Mouse (Mus musculus): ENCODE data around the gene Pqbp1. TPM values are rescaled to one million over a fixed set of nuclear protein-coding genes. Genes with fewer than 3 reads are reported as not detected.

The Pqbp1 gene
- 198 and 220 TPM in 2 replicates for polyA plus RNA-seq (2012; rRNA removed)

GRCm38 (mm10) chrX:7898880-7899874 is at the start of gene Pqbp1, which contains the start of gene Timm17b:
Gene Pqbp1 (minus strand): TSS chrX:7899269.
Gene Timm17b (plus strand): TSS chrX:7899357.

GRCm38 (mm10) chrX:7947108-7947899 is 48.2 kb upstream of the Pqbp1 start, which contains the start of gene Hdac6:
Gene Hdac6 (minus strand): TSS chrX:7947889.

GRCm38 (mm10) chrX:7928270-7928790 is 29.3 kb upstream of the Pqbp1 start, which contains the start of gene Eras:
Gene Eras (minus strand): TSS chrX:7928607.

DNA sequence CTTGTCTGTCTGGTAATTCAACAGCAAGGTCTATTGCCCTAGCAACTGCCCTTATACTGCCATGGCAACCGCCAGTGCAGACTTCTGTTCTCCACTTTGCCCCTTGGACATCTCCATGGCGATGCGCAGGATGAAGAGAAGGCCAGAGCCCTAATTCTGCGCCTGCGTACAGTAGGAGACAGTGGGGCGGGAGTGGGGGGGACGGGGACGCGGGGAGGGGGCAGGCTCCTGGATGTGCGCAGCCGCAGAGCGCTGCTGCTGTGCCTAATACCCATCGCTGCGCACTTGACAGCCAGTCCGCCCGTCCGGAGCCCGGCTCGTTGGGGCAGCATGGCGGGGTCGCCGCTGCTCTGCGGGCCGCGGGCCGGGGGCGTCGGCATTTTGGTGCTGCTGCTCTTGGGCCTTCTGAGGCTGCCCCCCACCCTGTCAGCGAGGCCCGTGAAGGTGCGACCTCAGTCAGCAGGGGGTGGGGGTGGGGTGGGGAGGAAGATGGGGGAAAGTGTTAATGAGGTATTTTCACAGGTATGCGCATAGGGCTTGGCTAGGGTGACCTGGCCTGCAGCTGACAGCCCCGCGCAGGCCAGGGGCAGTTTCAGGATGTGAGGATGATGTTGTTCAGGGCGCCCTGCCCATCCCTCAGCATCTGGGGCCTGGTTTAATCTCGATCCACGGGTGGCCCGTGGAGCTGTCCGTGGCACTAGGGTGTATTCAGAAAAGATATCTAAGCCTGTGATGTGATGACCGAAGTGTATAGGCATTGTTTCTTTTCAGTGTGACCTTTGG is 20.7 kb upstream of the Pqbp1 start, which contains the start of gene Pcsk1n:
TSS of gene Pcsk1n (plus strand) at position 222 of the 783 bp plus-strand sequence.

GRCm38 (mm10) chrX:7909242-7909641 is 10.2 kb upstream of the Pqbp1 start, which contains the start of gene Gm10490:
Gene Gm10490 (plus strand): TSS chrX:7909542.

GRCm38 (mm10) chrX:7907735-7908134 is 8.7 kb upstream of the Pqbp1 start, which contains the start of gene Gm10491:
Gene Gm10491 (minus strand): TSS chrX:7907835.

GRCm38 (mm10) chrX:7883841-7884567 is 15.1 kb downstream of the Pqbp1 start, which contains the start of gene Slc35a2:
Gene Slc35a2 (plus strand): TSS chrX:7884028.

DNA sequence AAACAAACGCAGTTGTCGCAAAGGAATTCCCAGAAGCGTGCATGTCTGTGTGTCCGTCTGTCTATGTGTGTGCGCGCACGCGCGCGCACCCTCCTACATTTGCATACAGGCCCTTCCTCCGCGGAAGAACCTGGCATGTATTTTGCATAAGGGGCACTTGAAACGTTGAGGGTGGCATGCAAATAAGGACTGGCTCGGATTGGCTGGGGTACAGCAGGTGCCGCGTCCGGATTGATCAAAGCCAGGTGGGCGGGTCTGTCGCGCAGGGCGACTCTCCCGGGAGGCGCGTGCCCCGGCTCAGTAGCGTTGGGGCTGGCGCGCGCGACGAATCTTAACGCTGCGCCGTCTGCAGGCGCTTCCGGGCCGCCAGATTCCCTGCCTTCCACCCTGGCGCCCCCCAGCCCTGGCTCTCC is 21.1 kb downstream of the Pqbp1 start, which contains the start of gene Pim2:
TSS of gene Pim2 (plus strand) at position 256 of the 413 bp plus-strand sequence.

Other genes starting within 250 kb of the Pqbp1 start
- 2.3 and 2.6 TPM in 2 replicates for gene Prickle3, start 242.0 kb downstream of the Pqbp1 start, polyA plus RNA-seq (2012; rRNA removed)
- gene Plp2, start 227.9 kb downstream of the Pqbp1 start, polyA plus RNA-seq (2012; rRNA removed): 32.6 and 38.3 TPM in 2 replicates
- 0.31 and 0.51 TPM in 2 replicates for gene Magix, start 218.0 kb downstream of the Pqbp1 start, polyA plus RNA-seq (2012; rRNA removed)
- gene Gpkow, start 202.1 kb downstream of the Pqbp1 start, polyA plus RNA-seq (2012; rRNA removed): 30.8 and 32.1 TPM in 2 replicates
- 43.1 and 49.2 TPM in 2 replicates for gene Wdr45, start 184.9 kb downstream of the Pqbp1 start, polyA plus RNA-seq (2012; rRNA removed)
- 0.35 and 0.49 TPM in 2 replicates for gene Gm45208, start 177.0 kb downstream of the Pqbp1 start, polyA plus RNA-seq (2012; rRNA removed)
- gene Praf2, start 170.8 kb downstream of the Pqbp1 start, polyA plus RNA-seq (2012; rRNA removed): 110 and 112 TPM in 2 replicates
- gene Ccdc120, start 148.4 kb downstream of the Pqbp1 start, polyA plus RNA-seq (2012; rRNA removed): 75.3 and 82.4 TPM in 2 replicates
- 10.8 and 12.2 TPM in 2 replicates for gene Tfe3, start 136.7 kb downstream of the Pqbp1 start, polyA plus RNA-seq (2012; rRNA removed)
- gene Gripap1, start 109.5 kb downstream of the Pqbp1 start, polyA plus RNA-seq (2012; rRNA removed): 82.2 and 88.5 TPM in 2 replicates
- 5.8 and 6.5 TPM in 2 replicates for gene Kcnd1, start 77.0 kb downstream of the Pqbp1 start, polyA plus RNA-seq (2012; rRNA removed)
- gene Otud5, start 57.9 kb downstream of the Pqbp1 start, polyA plus RNA-seq (2012; rRNA removed): 37.3 and 40.7 TPM in 2 replicates
- 23.3 and 24.1 TPM in 2 replicates for gene Pim2, start 21.0 kb downstream of the Pqbp1 start, polyA plus RNA-seq (2012; rRNA removed)
- gene Slc35a2, start 15.2 kb downstream of the Pqbp1 start, polyA plus RNA-seq (2012; rRNA removed): 49.2 and 53.2 TPM in 2 replicates
- gene Timm17b, start 88 bp upstream of the Pqbp1 start, polyA plus RNA-seq (2012; rRNA removed): 41.4 and 42.9 TPM in 2 replicates
- gene Gm10491, start 8.6 kb upstream of the Pqbp1 start, polyA plus RNA-seq (2012; rRNA removed): not detected in 2 replicates
- gene Gm10490, start 10.3 kb upstream of the Pqbp1 start, polyA plus RNA-seq (2012; rRNA removed): not detected in 2 replicates
- gene Pcsk1n, start 20.6 kb upstream of the Pqbp1 start, polyA plus RNA-seq (2012; rRNA removed): 122 and 133 TPM in 2 replicates
- 0.07 and 0.17 TPM in 2 replicates for gene Eras, start 29.3 kb upstream of the Pqbp1 start, polyA plus RNA-seq (2012; rRNA removed)
- gene Hdac6, start 48.6 kb upstream of the Pqbp1 start, polyA plus RNA-seq (2012; rRNA removed): 114 and 115 TPM in 2 replicates
- 0.04 TPM in 2 replicates for gene Gata1, start 78.8 kb upstream of the Pqbp1 start, polyA plus RNA-seq (2012; rRNA removed)
- 0.62 and 1.5 TPM in 2 replicates for gene Glod5, start 119.2 kb upstream of the Pqbp1 start, polyA plus RNA-seq (2012; rRNA removed)
- gene Suv39h1, start 175.5 kb upstream of the Pqbp1 start, polyA plus RNA-seq (2012; rRNA removed): 40.4 and 40.9 TPM in 2 replicates
- gene Was, start 191.2 kb upstream of the Pqbp1 start, polyA plus RNA-seq (2012; rRNA removed): 0.53 and 0.60 TPM in 2 replicates
- 270 and 294 TPM in 2 replicates for gene Wdr13, start 233.6 kb upstream of the Pqbp1 start, polyA plus RNA-seq (2012; rRNA removed)
- 369 and 393 TPM in 2 replicates for gene Rbm3, start 246.6 kb upstream of the Pqbp1 start, polyA plus RNA-seq (2012; rRNA removed)